Mouse (Mus musculus) spleen, adult 2 months (tissue): ENCODE measurements around the gene Adm.

Experiments used
- CTCF ChIP-seq: fragments of 200-500 bp; IDR thresholded peaks from 2 replicates; pipeline ENCODE4 v1.5.1; 2011; ENCODE audit warnings: mild to moderate bottlenecking, inconsistent platforms; ENCODE audit not compliant: insufficient read depth, insufficient read length, insufficient replicate concordance; ENCODE audit errors: extremely low read depth
- POLR2A ChIP-seq: fragments of 200-500 bp; IDR thresholded peaks from 2 replicates; pipeline ENCODE4 v1.6.1; 2011; ENCODE audit warnings: low read depth, low read length, inconsistent platforms

GRCm38 (mm10) chr7:110624961-110625360 is 2.5 kb upstream of the Adm start:
- TF ChIP-seq POLR2A (no peak), CTCF (no peak)
